ENCODE assay signal across 9 mouse cellular contexts in genomic region chr4:59189546-59190237, GRCm38 (mm10). TPM values are rescaled to one million over a fixed set of nuclear protein-coding genes. Genes with fewer than 3 reads are reported as not detected.
A peak's percentile ranks its signal among the peaks of the same experiment; 100 is the strongest.
DNase-seq lines count a peak whose midpoint lies in the region; ATAC-seq lines count a peak whose summit lies in the region.
"Had no signal": no experiment of that assay in that cellular context is flagged by ENCODE, and none has a peak within 500 bp of the region (broad histone marks: within the 10 kb centered on the region; RNA-seq: fewer than 3 reads in every experiment).

No protein-coding gene starts in this region.

- peaks cover 0 to 9% of the 10 kb centered on the region in 2 experiments; a peak in 3 of 4 replicates for H3K4me1 ChIP-seq in heart, embryonic 14.5 days (ENCODE audit: control insufficient read depth in 2 of 2, insufficient read depth in 2 of 2, low read length in 2 of 2)

- H3K27me3 ChIP-seq in heart, embryonic 14.5 days (ENCODE audit: control insufficient read depth, insufficient read depth, low read length): no peaks in the 10 kb centered on the region

- peak overlapping the region; percentile 86 for H3K4me2 ChIP-seq in heart, embryonic 14.5 days (ENCODE audit: low read length)

- peak; percentile 36 for DNase-seq in 3T3-L1 (ENCODE audit: low read depth, low spot score)
- peak; percentile 51 for DNase-seq in CD4-positive helper T cell, adult 2 months (ENCODE audit: low read depth, low spot score)
- DNase-seq in embryo, embryonic 9.5 days (ENCODE audit: extremely low spot score): peak; percentile 71
- peak; percentile 25 to 48 for DNase-seq in layer of hippocampus, postnatal 14 days (ENCODE audit: low spot score in 2 of 2)
- DNase-seq in lung, postnatal 14 days: peak; percentile 24
- peak; percentile 35 for DNase-seq in spleen, adult 12 weeks (ENCODE audit: low spot score)
- DNase-seq in ovary, postnatal 14 days (ENCODE audit: low spot score): no peak

- H3K36me3 ChIP-seq in heart, embryonic 14.5 days (ENCODE audit: control insufficient read depth, insufficient read depth, low read length): no peaks in the 10 kb centered on the region

- 1% methylated on average over 41 of the region's 54 CpGs for WGBS in heart, embryonic 14.5 days

- peak overlapping the region; percentile 91 to 93 for H3K4me3 ChIP-seq in heart, embryonic 14.5 days (ENCODE audit: control insufficient read depth in 1 of 2, insufficient read depth in 1 of 2, low read depth in 1 of 2, low read length in 2 of 2)

- H3K9me3 ChIP-seq in heart, embryonic 14.5 days (ENCODE audit: control insufficient read depth, low read length): no peaks in the 10 kb centered on the region

- peak overlapping the region; percentile 76 to 88 for H3K27ac ChIP-seq in heart, embryonic 14.5 days (replicated peaks in 1 of 2; ENCODE audit: control insufficient read depth in 1 of 2, insufficient read depth in 1 of 2, low read depth in 2 of 2, low read length in 2 of 2)

- peak overlapping the region; percentile 97 for H3K9ac ChIP-seq in heart, embryonic 14.5 days (ENCODE audit: low read length)

- ATAC-seq in heart, embryonic 14.5 days (ENCODE audit: insufficient number of reproducible peaks, insufficient read depth, low FRiP score, low read depth): peak; percentile 10; the same call in 1 of the 2 replicates

RNA-seq across cellular contexts. Expression of gene Ugcg, which starts 0.6 kb away (rescaled TPM):
- 10.7 and 11.0 TPM in 2 replicates for polyA plus RNA-seq in heart, embryonic 14.5 days (2014; fragmentation: Nextera tagmentation; extraction: Ambion mirVana)
- 10 to 100 TPM; 78.2 to 78.4 TPM for total RNA-seq in layer of hippocampus, postnatal 14 days (2021)

RNA-seq across cellular contexts. Expression of gene AI481877, which starts 50.9 kb away (rescaled TPM):
- not detected in 2 replicates for polyA plus RNA-seq in heart, embryonic 14.5 days (2014; fragmentation: Nextera tagmentation; extraction: Ambion mirVana)
- not detected for total RNA-seq in layer of hippocampus, postnatal 14 days (2021)
- polyA plus RNA-seq: gonadal fat pad, adult 2 months had no signal
